Mouse (Mus musculus): Measurements from ENCODE around the gene Evi2. TPM values are rescaled to one million over a fixed set of nuclear protein-coding genes. Genes with fewer than 3 reads are reported as not detected.

Gene Evi2
- 0.53 TPM for polyA plus RNA-seq (2014; fragmentation: Illumina TruSeq; extraction: RNeasy Lipid Tissue Mini Kit (QIAGEN cat#74804); ENCODE audit: low read depth, low replicate concordance)

GRCm38 (mm10) chr11:79530333-79530761 lies at the start of gene Evi2, which contains the start of gene Evi2a:
TSS of gene Evi2 (minus strand) at chr11:79530589.
TSS of gene Evi2a (minus strand) at chr11:79530609.

GRCm38 (mm10) chr11:79523560-79524309 lies 6.7 kb downstream of the Evi2 start, which contains the start of gene Evi2b:
TSS of gene Evi2b (minus strand) at chr11:79523762.

GRCm38 (mm10) chr11:79503845-79504244 lies 26.5 kb downstream of the Evi2 start, which contains the start of gene Omg:
TSS of gene Omg (minus strand) at chr11:79504084.

Other genes with a start within 250 kb of the Evi2 start
- gene Gm9964, start 233.7 kb downstream of the Evi2 start, polyA plus RNA-seq (2014; fragmentation: Illumina TruSeq; extraction: RNeasy Lipid Tissue Mini Kit (QIAGEN cat#74804); ENCODE audit: low read depth, low replicate concordance): not detected
- 12.0 TPM for gene Nf1, start 190.9 kb downstream of the Evi2 start, polyA plus RNA-seq (2014; fragmentation: Illumina TruSeq; extraction: RNeasy Lipid Tissue Mini Kit (QIAGEN cat#74804); ENCODE audit: low read depth, low replicate concordance)
- gene Omg, start 26.5 kb downstream of the Evi2 start, polyA plus RNA-seq (2014; fragmentation: Illumina TruSeq; extraction: RNeasy Lipid Tissue Mini Kit (QIAGEN cat#74804); ENCODE audit: low read depth, low replicate concordance): not detected
- gene Evi2b, start 6.8 kb downstream of the Evi2 start, polyA plus RNA-seq (2014; fragmentation: Illumina TruSeq; extraction: RNeasy Lipid Tissue Mini Kit (QIAGEN cat#74804); ENCODE audit: low read depth, low replicate concordance): 7.8 TPM
- gene Evi2a, start within 50 bp of the Evi2 start, polyA plus RNA-seq (2014; fragmentation: Illumina TruSeq; extraction: RNeasy Lipid Tissue Mini Kit (QIAGEN cat#74804); ENCODE audit: low read depth, low replicate concordance): 10.5 TPM
- 78.4 TPM for gene Rab11fip4, start 60.6 kb upstream of the Evi2 start, polyA plus RNA-seq (2014; fragmentation: Illumina TruSeq; extraction: RNeasy Lipid Tissue Mini Kit (QIAGEN cat#74804); ENCODE audit: low read depth, low replicate concordance)